Comparison of ENCODE assay signal across 25 mouse cellular contexts in the genomic region with DNA sequence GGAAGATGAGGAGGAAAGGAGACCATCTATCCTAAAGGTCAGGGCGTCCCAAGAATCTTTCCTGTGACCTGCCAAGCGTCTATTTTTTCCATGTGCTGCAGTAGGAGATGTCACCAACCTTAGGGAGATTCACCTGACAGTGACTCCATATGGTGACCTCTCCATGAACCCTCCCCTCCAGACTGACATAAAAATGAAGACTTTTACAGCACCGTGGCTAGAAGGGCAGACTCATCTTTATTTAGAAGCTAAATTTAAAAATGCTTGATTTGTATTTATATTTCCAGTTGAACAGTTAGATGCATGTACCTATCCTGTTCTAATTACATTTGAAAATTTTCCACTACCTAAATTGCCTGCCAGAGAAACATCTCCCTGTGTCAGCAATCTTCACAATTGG.
DNase-seq lines count a peak whose midpoint lies in the region; ATAC-seq lines count a peak whose summit lies in the region.
"Had no signal": no experiment of that assay in that cellular context is flagged by ENCODE, and none has a peak within 500 bp of the region (broad histone marks: within the 10 kb centered on the region; RNA-seq: fewer than 3 reads in every experiment).

No protein-coding gene starts in this region.

- 70% methylated on average over 3 of the region's 3 CpGs for WGBS in heart, embryonic 13.5 days
- WGBS in heart, embryonic 12.5 days: 79% methylated on average over 3 of the region's 3 CpGs

- no peak for DNase-seq in cerebellum, postnatal 10 days
- DNase-seq in cerebellum, adult 18-20 months: peak; percentile 30 to 50
- DNase-seq in cerebellum, adult 11 months: no peak
- peak; percentile 61 for DNase-seq in cerebellum, adult 9-10 months
- DNase-seq in cerebellum, postnatal 14 days: no peak
- DNase-seq: adrenal gland, adult 8-10 months; adrenal gland, postnatal 14 days; adrenal gland, postnatal 36 days; B cell, adult 2 months; embryo, embryonic 11 days had no signal

- no peak overlapping the region for H3K9ac ChIP-seq in heart, embryonic 13.5 days
- no peak overlapping the region for H3K9ac ChIP-seq in heart, embryonic 12.5 days
- H3K9ac ChIP-seq: embryonic facial prominence, embryonic 13.5 days; embryonic facial prominence, embryonic 15.5 days; forebrain, embryonic 12.5 days had no signal

- H3K27me3 ChIP-seq in heart, embryonic 13.5 days (replicated peaks): no peaks in the 10 kb centered on the region
- no peaks in the 10 kb centered on the region for H3K27me3 ChIP-seq in heart, embryonic 12.5 days (replicated peaks)
- H3K27me3 ChIP-seq: CH12.LX; embryonic facial prominence, embryonic 13.5 days; embryonic facial prominence, embryonic 15.5 days; forebrain, embryonic 12.5 days had no signal

- no peak overlapping the region for H3K4me2 ChIP-seq in heart, embryonic 13.5 days
- H3K4me2 ChIP-seq in heart, embryonic 12.5 days: no peak overlapping the region
- H3K4me2 ChIP-seq: embryonic facial prominence, embryonic 13.5 days; embryonic facial prominence, embryonic 15.5 days; forebrain, embryonic 12.5 days had no signal

- H3K27ac ChIP-seq in heart, embryonic 13.5 days (replicated peaks): 0 out of 2 replicates have a peak overlapping the region, but pooled peaks have one; percentile 39
- no peak overlapping the region for H3K27ac ChIP-seq in heart, embryonic 12.5 days (ENCODE audit: poor library complexity, severe bottlenecking)
- H3K27ac ChIP-seq: embryonic facial prominence, embryonic 13.5 days; embryonic facial prominence, embryonic 15.5 days; forebrain, embryonic 10.5 days; forebrain, embryonic 12.5 days had no signal

- H3K4me3 ChIP-seq in heart, embryonic 13.5 days: no peak overlapping the region
- H3K4me3 ChIP-seq in heart, embryonic 12.5 days: no peak overlapping the region
- H3K4me3 ChIP-seq: embryonic facial prominence, embryonic 13.5 days; embryonic facial prominence, embryonic 15.5 days; erythroblast, embryonic 14.5 days; forebrain, embryonic 10.5 days; forebrain, embryonic 12.5 days had no signal

- H3K9me3 ChIP-seq in heart, embryonic 13.5 days: no peaks in the 10 kb centered on the region
- H3K9me3 ChIP-seq in heart, embryonic 12.5 days (replicated peaks): no peaks in the 10 kb centered on the region
- H3K9me3 ChIP-seq: embryonic facial prominence, embryonic 13.5 days; embryonic facial prominence, embryonic 15.5 days; forebrain, embryonic 10.5 days; forebrain, embryonic 12.5 days; G1E had no signal

- H3K4me1 ChIP-seq in heart, embryonic 13.5 days: peaks cover 7% of the 10 kb centered on the region
- H3K4me1 ChIP-seq in heart, embryonic 12.5 days (replicated peaks): peaks cover 7% of the 10 kb centered on the region; the same call in 1 of the 2 replicates
- H3K4me1 ChIP-seq: embryonic facial prominence, embryonic 13.5 days; embryonic facial prominence, embryonic 15.5 days; forebrain, embryonic 10.5 days; forebrain, embryonic 12.5 days had no signal

- peak; percentile 77 for ATAC-seq in cerebellum, adult (ENCODE audit: insufficient number of reproducible peaks, low FRiP score, low TSS enrichment)
- ATAC-seq in heart, embryonic 13.5 days (ENCODE audit: extremely low read depth, insufficient number of reproducible peaks, low FRiP score, low TSS enrichment): no peak
- no peak for ATAC-seq in heart, embryonic 12.5 days (ENCODE audit: insufficient number of reproducible peaks, low FRiP score)
- ATAC-seq: activated CD4-positive, CD25-positive, alpha-beta regulatory T cell, adult 4 months; CD4-positive, CD25-positive, alpha-beta regulatory T cell, adult 4 months; forebrain, embryonic 14.5 days; forebrain, embryonic 16.5 days; Patski had no signal

- no peaks in the 10 kb centered on the region for H3K36me3 ChIP-seq in heart, embryonic 13.5 days
- no peaks in the 10 kb centered on the region for H3K36me3 ChIP-seq in heart, embryonic 12.5 days
- H3K36me3 ChIP-seq: embryonic facial prominence, embryonic 13.5 days; embryonic facial prominence, embryonic 15.5 days; forebrain, embryonic 10.5 days; forebrain, embryonic 12.5 days; G1E had no signal

Comparison
In these comparisons a context has a peak if more than half of its experiments do, and no peak if none do; other contexts are left out.
1. DNase-seq: peak in cerebellum, adult 18-20 months (2 of 2) and cerebellum, adult 9-10 months (single experiment); none in cerebellum, postnatal 10 days (0 of 2), cerebellum, adult 11 months (single experiment) and cerebellum, postnatal 14 days (0 of 2).